Mouse (Mus musculus): ENCODE data around the gene Vmn1r155.
"Not testable (repeated sequence)": the region's sequence is repeated elsewhere in the genome, so short reads cannot be mapped to it uniquely, and the experiment has no call there.

The Vmn1r155 gene

DNA sequence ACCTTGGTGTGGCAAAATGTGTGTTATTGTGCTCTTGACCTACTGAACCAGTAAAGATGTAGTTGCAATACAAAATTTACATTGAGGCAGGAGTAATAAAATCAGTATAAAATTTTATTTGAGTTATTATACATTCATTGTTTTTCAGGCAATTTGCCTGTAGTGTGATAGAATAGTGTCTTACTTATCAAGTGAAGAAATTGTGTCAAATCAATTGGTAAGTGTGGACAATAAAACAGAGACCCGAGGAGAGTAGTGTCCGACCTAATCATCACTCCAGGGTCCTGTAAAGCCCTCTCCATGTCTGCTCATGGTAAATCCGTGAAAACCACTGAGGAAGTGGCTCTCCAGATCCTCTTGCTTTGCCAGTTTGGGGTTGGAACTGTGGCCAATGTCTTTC is at the start of gene Vmn1r155:
Vmn1r155 (plus strand) TSS at position 301 of the 400 bp plus-strand sequence.
- not testable (repeated sequence) for DNase-seq

- not testable (repeated sequence) for DNase-seq
Observed at GRCm38 (mm10) chr7:22692217-22692616, 34.4 kb downstream of the Vmn1r155 start, which contains the start of gene Gm8693. Gm8693 (minus strand) TSS chr7:22692317.

All from thymus, adult 18-20 months (tissue).